Mouse (Mus musculus) megakaryocyte, embryonic 14.5 days (primary cell): ENCODE measurements around the gene Rbks.

Source experiments
- FLI1 ChIP-seq: IDR thresholded peaks from 2 replicates; pipeline ENCODE4 v1.6.1; 2012; ENCODE audit warnings: low read length, inconsistent platforms, mixed read lengths
- GATA1 ChIP-seq: IDR thresholded peaks from 3 replicates; pipeline ENCODE4 v1.6.1; 2012; ENCODE audit warnings: mixed read lengths, low read length, inconsistent platforms, borderline replicate concordance

DNA sequence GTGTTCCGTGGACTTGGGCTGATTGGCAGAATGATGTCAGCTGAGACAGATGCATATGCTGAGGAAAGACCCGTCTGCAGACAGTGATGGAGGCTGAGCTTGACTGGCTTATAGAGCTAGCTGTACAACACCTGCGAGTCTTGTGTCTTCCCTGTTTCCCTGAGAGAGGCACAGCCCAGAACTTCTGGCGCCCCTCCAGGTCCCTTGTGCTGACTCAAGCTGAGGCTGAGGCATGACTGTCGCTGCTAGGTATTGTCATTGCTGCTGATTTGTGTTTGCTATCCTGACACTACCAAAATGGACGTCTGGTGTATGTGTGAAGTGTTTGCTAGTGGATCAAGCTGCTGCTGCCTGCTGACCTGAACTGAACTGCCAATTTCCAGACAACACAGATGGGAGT, 27.1 kb upstream of the Rbks start:
- TF ChIP-seq GATA1 (no peak), FLI1 (no peak)
